Mouse (Mus musculus): ENCODE data around the gene Gins1.
"Not testable (repeated sequence)": the region's sequence is repeated elsewhere in the genome, so short reads cannot be mapped to it uniquely, and the experiment has no call there.

Gins1 gene

DNA sequence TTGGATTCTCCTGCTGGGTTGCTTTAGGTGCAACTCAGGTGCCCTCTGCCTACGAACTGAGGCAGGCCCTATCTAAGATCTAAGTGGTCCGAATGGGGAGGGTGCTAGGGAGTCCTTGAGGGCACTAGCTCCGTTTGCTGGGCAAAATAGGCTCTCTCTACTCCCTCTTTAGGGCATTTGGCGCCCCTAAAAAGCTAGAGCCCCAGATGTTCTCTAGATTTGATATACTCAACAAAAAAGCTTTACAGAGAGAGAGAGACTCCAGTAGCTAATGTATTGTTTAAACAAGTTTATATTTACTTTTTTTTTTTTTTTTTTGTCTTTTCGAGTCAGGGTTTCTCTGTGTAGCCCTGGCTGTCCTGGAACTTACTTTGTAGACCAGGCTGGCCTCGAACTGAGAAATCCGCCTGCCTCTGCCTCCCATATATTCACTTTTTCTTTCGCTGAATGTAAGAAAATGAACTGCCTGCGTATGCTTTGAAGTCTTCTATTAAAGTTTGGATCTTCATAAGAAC is at the start of gene Gins1:
Gins1 (plus strand) TSS at position 465 of the 515 bp plus-strand sequence.
- no peak for DNase-seq (ENCODE audit: low spot score in 2 of 2)

DNA sequence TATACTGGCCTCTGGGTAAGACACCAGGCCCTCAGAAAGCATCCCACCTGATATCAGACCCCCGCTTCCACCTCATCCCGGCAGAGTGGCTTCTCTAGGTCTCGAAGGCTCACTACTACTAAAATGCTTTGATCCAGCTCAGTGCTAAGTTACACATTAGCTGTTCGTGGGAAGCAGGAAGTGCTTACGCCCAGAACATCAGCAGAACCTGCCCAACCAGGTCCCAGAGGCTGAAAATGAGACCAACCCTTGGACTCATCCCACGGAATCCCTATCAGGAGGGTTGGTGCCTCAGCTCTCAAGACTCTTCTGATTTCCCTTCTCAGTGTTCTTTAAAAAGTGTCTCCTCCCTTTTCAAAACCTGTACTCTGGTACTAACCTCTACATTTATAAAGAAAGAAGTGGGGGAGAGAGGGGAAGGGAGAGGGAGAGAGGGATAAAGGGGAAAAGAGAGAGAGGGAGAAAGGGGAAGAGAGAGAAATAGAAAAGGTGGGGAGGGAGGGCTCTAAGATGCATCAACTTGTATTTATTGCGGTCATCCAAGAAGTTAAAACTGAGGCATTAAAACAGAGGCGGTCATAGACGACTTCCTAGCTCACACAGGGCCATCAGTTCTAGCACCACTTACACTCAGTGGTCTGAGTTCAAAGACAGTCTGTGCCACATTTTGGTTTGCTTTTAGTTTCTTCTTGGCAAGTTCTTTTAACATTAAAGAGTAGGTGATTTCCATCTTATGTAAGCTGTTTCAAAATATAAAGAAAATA is 46.3 kb upstream of the Gins1 start:
- DNase-seq (ENCODE audit: low spot score in 2 of 2) = no peak

DNA sequence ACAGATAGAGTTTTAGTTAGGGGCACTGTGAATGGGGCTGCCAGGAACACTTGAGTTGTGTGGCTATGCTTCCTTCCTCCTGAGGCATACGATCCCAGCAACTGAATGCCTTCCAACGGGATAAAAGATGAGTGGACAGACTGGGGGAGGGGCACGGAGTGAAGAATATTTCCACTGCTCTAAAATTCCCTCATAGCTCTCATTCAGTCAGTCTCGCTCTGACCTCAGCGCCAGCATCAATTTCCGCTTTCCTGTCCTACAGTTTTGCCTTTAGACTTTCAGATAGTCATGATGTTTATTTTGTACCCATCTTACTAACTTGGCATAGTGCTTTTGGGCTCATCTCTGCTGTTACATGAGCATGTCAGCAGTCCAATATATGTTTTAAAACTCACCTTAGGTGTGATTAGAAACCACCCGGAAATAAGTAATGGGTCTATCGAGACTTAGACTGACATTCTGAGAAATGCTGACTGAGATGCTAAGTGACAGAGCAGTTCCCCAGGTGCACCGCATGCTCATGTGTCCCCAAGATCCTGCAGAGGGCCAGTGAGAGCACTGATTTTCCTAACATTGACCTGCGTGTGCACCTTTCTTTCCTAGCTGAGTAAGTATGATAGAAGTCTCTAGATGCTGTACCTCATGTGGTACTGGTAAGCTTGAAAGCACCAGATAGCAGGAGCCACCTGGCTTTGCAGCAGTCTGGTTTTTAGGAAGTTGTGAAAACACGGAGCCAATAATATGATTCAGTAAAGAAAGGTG is 45.3 kb upstream of the Gins1 start:
- no peak for DNase-seq (ENCODE audit: low spot score in 2 of 2)

DNA sequence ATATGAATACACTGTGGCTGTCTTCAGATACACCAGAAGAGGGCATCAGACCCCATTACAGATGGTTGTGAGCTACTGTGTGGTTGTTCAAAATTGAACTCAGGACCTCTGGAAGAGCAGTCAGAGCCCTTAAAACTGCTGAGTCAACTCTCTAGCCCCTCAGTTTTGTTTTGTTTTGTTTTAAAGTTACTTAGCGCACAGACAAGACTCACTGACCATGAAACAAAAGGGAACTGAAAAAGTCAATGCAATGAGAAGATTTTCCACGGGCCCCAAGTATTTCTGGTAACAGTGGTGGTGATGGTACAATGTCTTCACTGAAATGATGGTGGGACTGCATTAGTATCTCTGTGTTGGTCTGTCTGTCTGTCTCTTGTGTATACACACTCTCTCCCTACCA is 44.1 kb upstream of the Gins1 start:
- DNase-seq (ENCODE audit: low spot score in 2 of 2) = no peak

DNA sequence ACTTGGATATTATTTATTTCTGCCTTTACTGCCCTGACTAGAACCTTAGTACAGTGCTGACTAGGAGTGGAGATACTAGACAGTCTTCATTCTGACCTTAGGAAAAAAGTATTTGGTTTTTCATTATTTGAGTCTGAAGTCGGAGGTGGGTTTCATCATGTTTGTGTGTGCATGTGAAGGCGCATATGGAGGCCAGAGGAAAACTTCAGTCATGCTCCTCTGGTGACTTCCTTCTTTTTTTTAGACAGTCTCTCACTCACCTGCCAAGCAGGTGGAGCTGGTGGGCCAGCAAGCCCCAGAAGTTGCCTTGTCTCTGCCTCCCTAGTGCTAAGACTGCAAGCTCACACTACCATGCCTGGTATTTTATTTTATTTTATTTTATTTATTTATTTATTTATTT is 38.2 kb upstream of the Gins1 start:
- no peak for DNase-seq (ENCODE audit: low spot score in 2 of 2)

DNA sequence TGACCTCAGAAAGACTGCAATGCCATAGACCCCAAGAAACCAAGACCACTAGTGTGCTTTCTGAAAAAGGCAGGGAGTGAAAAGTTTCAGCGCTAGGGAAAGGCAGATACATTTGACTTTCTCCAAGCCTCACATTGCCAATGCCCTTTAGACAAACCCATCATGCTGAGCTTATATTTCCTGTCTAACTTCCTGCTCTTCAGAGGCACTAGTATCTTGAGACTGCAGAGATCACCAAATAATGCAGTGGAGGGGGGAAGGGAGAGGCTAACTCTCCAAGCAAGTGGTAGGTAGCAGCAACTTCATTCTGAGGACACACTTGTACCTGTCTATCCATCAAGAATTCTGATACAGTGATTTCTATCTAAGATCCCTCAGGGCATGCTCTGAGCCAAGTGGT is 35.8 kb upstream of the Gins1 start:
- no peak for DNase-seq (ENCODE audit: low spot score in 2 of 2)

DNA sequence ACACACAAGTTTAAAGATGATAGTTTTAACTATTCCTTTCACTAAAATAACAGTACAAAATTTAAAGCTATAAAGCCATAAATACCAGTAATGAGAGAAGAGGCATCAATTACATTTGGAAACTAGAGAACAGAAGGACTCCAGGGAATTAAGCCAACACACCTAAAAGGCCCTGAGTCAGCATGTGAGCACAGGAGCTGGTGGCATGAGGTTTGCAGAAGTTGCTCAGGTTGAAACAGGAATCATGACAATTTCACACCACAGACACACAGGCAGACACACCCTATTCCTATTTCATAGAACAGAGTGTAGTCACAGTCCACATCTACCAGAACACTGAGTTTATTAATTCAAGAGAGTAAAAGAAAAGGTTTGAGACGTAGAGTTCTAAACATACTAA is 30.7 kb upstream of the Gins1 start:
- no peak for DNase-seq (ENCODE audit: low spot score in 2 of 2)

DNA sequence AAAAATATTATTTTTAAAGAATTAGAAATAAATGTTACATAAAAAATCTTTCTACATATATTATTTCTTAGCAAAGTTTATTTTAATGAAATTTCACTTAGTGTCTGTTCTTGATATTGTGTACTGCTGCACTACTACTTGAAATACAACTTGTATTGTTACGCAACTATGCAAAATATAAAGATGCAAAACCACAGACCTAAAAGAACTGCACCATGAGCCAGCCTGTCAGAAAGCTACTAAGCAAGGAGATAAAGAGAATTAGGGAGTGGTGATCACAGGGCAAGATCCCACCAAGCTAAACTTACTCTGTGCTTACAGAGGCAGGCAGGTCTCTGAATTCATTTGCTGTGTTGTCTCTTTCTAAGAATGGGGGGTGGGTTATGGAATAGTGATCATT is 30.0 kb upstream of the Gins1 start:
- DNase-seq (ENCODE audit: low spot score in 2 of 2) = no peak

DNA sequence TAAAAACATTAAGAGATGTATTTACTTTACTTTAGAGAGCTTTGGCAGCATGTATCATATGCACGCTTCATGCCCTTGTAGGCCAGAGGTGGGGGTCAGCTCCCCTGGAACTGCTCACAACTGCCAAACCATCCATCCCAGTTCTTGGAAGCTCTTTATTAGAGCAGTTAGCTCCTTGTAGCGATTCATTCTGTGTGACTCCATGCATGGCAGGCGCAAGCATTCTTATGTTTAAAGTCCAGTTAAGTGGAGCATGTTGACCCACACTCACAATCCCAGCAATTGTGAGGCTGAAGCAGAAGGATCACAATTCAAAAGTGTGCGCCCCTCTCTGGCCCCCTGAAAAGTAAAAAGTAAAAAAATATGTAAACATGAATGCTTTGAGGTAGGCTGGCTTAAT is 27.6 kb upstream of the Gins1 start:
- no peak for DNase-seq (ENCODE audit: low spot score in 2 of 2)

DNA sequence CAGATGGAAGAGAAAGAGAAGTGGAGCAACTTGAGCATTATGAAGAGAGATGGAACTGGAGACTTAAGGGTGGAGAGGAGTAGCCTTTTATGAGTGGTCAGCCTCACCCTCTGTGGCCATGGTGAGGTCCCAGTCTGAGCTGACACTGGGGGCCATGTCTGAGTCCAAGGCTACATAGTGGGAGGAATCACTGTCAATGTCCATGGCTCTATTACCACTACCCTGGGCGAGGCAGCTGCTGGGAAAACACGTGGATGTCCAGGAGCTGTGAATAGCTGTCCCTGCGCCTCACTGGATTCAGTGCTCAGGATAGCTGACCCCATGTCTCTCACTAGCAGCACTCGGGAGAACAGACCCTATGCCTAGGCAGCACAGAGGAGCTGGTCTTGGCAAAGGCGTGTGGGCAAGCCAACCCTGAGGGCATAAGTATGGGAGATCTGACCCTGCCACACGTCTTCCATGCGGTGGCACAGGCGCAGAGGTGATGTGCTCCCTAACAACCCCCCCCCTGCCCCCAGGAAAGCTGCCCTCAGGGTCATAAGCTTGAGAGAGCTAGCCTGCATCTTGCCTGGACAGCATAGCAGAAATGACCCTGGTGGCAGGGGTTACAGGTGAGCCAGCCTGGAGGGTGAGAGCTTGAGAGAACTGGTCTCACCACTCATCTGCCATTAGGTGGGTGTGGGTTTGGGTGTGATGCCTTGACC is 21.0 kb upstream of the Gins1 start:
- no peak for DNase-seq (ENCODE audit: low spot score in 2 of 2)

DNA sequence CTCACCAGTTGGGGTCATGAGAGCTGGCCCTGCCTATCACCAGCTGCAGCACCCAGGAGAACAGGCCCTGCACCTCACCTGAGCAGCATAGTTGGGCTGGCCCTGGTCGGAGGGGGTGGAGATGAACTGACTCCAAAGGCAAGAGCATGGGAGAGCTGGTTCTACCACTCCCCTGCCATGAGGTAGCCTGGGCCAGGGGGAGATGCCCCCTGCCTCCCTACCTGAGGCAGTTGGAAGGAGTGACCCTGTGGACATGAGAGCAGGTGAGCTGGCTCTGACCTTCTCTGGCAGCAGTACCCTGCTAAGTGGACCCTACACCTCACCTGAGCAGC is 20.5 kb upstream of the Gins1 start:
- DNase-seq (ENCODE audit: low spot score in 2 of 2) = no peak

DNA sequence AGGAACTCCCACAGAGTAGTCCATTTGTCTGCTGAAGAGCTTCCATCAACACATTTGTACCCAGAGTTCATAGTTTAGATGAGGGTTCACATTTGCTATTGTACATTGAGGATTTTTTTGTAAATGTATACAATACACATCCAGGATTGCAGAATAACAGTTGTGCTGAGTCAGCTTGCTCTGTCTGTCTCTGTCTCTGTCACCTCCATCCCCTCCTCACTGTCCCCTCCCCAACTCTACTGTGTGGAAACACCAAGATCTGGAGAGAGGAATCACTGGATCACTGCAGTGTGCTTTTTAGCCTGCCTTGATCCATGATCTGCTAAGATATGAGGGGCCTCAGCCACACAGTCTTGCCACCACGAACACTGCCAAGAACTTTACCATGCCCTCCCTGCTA is 19.4 kb upstream of the Gins1 start:
- no peak for DNase-seq (ENCODE audit: low spot score in 2 of 2)

DNA sequence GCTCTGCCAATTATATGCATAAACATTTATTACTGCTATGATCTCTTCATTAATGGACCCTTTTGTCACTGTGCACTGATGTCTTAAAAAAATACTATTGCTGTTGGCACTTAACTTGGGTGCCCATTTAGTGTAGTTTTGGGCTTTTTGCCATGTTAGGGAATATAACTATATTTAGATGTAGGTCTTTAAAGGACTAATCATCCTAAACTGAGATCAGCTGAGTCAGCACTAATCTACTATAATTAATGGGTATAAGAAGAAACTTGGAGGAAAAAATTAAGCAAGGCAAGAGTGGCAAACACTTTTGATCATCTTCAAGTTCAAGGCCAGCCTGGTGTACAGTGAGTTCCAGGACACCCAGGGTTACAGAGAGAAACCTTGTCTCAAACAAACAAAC is 18.9 kb upstream of the Gins1 start:
- no peak for DNase-seq (ENCODE audit: low spot score in 2 of 2)

DNA sequence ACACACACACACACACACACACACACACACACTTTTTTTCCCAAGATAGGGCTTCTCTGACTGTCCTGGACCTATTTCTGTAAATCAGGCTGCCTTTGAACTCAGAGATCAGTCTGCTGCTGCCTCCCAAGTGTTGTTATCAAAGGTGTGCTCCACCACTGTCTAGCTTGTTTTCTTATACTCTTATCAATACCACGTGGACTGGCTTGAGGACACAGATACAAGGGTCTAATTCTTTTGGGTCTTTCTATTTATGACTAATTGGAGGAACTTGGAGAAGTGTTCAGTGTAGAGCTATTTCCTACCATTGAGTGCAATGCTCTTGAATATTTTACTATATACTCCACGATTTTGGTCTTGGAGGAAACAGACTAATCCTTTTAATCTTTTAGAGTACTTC is 17.8 kb upstream of the Gins1 start:
- DNase-seq (ENCODE audit: low spot score in 2 of 2) = no peak

DNA sequence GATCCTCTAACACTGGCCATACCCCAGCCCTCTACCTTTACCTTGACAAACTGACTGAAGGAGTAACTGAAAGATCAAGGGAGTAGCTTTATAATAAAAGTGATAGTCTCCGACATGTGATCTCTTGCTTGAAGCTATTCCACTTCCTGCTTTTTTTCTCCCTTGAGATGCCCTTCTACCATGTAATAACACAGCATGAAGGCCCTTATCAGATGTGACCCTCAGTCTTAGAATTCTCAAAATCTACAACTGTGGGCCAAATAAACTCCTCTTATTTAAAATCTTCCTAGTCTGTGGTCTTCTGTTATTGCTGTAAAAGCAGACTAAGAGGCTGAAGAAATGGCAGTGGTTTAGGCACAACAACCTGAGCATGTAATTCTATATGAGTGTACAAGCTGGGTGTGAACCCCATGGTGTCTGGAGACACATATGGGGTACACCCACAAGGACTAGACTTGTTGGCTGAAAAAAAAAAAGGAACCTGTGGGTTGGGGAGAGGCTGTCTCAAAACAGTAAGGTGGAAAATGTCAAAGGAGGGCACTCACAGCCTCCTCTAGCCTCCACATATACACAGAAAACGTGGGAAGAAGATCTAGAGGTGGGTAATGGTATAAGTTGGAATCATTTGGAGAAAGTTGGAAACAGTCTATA is 10.5 kb upstream of the Gins1 start:
- no peak for DNase-seq (ENCODE audit: low spot score in 2 of 2)

DNA sequence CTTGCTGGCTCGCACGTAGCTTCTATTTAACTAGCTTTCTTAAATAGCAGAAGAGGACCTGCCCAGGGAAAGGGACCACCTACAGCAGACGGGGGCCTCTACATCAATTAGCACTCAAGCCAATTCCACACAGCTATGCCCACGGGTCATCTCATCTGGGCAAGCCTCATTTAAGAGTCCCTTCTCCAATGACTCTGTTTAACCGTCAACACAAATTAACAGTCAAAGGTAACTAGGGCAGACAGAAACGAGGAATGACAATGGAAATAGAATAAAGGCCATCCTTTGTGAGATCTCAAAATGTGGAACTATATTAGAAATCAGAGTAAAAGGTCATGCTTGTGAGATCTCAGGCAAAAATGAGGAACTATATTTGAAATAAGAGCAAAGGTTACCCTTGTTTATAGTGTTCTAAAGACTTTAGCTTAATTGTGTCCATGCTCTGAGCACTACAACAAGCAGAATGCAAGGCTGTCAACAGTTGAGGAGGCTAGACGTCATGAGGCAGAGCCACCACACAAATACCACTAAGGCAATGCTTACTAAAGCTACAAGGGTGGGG is 9.4 kb upstream of the Gins1 start:
- DNase-seq (ENCODE audit: low spot score in 2 of 2) = no peak

DNA sequence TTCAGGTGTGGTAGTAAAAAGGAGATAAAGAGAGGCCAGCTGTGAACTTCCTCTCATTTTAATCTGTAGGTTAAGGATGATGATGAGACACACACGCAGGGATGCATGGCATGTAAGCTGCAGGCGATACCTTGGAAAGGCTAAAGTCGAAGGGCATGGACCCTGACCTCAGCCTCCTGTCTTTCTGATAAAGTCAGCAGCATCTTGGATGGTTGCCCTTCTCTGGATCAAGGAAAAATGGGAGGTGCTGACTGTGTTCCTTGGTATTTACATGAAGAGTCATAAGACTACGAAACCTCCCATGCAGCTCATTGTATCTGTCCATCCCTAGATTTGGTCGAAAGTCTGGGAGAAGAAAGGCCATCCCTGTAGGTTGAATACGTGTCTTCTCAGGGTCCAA is 4.9 kb upstream of the Gins1 start:
- no peak for DNase-seq (ENCODE audit: low spot score in 2 of 2)

DNA sequence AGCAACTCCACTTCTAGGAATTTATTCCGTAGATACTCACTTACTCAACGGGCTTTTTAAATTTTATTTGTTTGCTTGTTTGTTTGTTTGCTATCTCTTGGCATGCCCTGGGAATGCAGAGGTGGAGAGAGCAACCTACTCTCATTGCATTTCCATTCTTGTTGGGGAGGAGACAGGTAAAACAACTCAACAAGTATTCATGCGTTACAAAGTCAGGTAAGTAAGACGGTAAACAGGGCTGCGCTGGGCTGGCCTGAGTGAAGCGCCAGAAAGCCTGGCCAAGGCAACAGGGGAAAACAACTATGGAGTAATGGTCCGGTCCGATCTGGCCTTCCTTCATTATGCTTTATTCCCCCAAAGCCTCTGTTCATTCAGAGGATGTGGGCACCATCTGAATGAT is 2.9 kb upstream of the Gins1 start:
- DNase-seq (ENCODE audit: low spot score in 2 of 2) = no peak

DNA sequence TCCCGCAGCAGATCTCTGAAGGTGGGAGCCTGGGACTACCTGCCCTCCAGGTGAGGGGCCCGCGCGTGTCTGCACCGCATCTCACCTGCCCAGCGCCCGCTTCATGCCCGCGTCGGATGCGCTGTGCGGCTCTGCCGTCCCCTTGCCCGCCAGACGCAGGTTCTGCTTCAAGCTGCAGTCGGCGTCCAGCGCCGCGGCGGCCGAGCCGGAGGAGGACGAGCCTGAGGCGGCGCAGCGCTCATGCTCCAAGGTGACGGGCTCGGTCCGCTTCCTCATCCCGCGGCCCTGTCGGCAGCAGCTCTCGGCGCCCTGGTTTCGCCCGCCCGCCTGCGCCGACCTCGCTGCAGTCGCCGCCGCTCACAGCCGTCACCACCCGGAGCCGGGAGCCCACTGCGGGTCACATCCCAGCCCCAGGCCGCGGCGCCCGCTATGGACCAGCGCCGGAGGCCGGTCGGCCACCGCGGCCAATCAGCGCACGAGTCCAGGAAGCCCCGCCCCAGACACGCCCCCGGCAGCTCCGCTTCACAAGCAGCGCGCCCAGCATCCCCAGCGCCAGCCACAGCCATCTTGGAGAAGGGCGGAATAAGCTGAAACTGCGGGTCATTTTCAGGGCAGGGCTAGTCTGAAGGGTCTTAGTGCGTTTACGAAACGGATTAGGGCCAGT is 796 bp upstream of the Gins1 start, which contains the start of gene Abhd12:
Abhd12 (minus strand) TSS at position 470 of the 664 bp plus-strand sequence.
- DNase-seq (ENCODE audit: low spot score in 2 of 2) = peak; percentile 94 to 97

DNA sequence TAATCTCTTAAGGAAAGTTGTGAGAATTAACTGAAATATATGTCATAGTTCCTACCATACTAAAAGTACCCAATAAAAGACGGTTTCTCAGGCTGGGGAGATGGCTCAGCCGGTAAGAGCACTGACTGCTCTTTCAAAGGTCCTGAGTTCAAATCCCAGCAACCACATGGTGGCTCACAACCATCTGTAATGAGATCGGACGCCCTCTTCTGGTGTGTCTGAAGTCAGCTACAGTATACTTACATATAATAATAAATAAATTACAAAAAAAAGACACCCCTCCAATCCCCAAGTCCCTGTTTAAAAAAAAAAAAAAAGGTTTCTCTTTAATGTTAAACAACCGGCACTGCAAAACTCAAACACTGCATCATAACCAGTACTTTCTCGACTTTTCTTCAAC is 3.7 kb downstream of the Gins1 start:
- not testable (repeated sequence) for DNase-seq (ENCODE audit: low spot score in 2 of 2)

DNA sequence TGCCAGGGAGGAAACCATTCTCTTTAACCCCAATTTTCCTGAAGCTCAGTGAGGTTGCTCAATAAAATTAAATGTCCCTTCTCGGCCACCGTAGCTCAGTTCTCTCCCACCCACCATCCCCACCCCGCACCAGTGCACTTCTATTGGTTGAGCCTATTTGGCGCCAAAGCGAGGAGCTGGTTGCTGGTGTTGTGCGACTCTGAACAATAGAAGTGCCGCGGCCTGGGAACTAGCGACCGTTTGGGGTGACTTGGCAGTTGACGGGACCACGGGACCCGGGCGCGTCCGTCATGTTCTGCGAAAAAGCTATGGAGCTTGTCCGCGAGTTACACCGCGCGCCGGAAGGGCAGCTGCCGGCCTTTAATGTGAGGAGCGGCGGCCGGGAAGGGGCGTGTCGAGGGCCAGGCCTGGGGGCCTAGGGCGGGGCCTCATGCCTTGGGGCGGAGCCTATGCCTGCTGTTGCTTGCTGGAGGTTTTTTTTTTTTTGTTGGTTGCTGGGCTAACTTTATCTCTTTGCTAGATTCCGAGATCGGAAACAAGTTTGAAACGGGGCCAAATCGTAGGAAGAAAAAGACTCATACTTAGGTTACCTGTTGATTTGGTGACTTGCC is 4.3 kb downstream of the Gins1 start:
- DNase-seq (ENCODE audit: low spot score in 2 of 2) = peak; percentile 81 to 82
